Mouse (Mus musculus): ENCODE measurements at regions not wholly inside any gene's neighbourhood (a gene's known extent, or its start where the extent isn't known, plus 50 kb on each side); places are given as distances from the start of the nearest gene placed in this dataset.

- Histone ChIP-seq H3K79me2 (ENCODE audit: control insufficient read depth, insufficient read depth) (no peaks in the 10 kb centered on the region), H3K4me2 (ENCODE audit: low read depth) (peak overlapping the region; percentile 57), H3K36me3 (ENCODE audit: control insufficient read depth, insufficient read depth) (no peaks in the 10 kb centered on the region), H3K4me3 (no peak overlapping the region), H3ac (ENCODE audit: control insufficient read depth, insufficient read length) (no peak overlapping the region), H3K27me3 (ENCODE audit: control insufficient read depth, insufficient read depth, insufficient read length) (no peaks in the 10 kb centered on the region)
- TF ChIP-seq MYOD1 (IDR thresholded peaks at IDR 0.05; ENCODE audit: control insufficient read depth in 1 of 3, insufficient read length in 2 of 3, low read depth in 2 of 3) (no peak), TCF12 (IDR thresholded peaks at IDR 0.05; ENCODE audit: insufficient read depth, poor library complexity, severe bottlenecking) (no peak), CEBPB (IDR thresholded peaks at IDR 0.05; ENCODE audit: insufficient read depth, poor library complexity, severe bottlenecking) (peak; percentile 92), POLR2AphosphoS2 (IDR thresholded peaks at IDR 0.05; ENCODE audit: insufficient read length, low read depth) (no peak), TCF3 (IDR thresholded peaks at IDR 0.05; ENCODE audit: insufficient read length, low read depth) (no peak)
Measured at GRCm38 (mm10) chr4:105641582-105641981, 148.1 kb upstream of the Gm12728 start.

GRCm38 (mm10) chr4:105648820-105649446, 140.7 kb upstream of the Gm12728 start:
- Histone ChIP-seq H3K79me2 (ENCODE audit: control insufficient read depth, insufficient read depth) (no peaks in the 10 kb centered on the region), H3K36me3 (ENCODE audit: control insufficient read depth, insufficient read depth) (no peaks in the 10 kb centered on the region), H3ac (ENCODE audit: control insufficient read depth, insufficient read length) (no peak overlapping the region), H3K4me2 (ENCODE audit: low read depth) (no peak overlapping the region), H3K27me3 (ENCODE audit: control insufficient read depth, insufficient read depth, insufficient read length) (no peaks in the 10 kb centered on the region), H3K4me3 (no peak overlapping the region)
- TF ChIP-seq E2F4 (IDR thresholded peaks at IDR 0.05; ENCODE audit: insufficient read depth) (no peak), SRF (IDR thresholded peaks at IDR 0.05; ENCODE audit: control insufficient read depth, insufficient read length, low read depth) (no peak)

GRCm38 (mm10) chr4:105649447-105649833, 140.2 kb upstream of the Gm12728 start:
- TF ChIP-seq USF1 (IDR thresholded peaks at IDR 0.05; ENCODE audit: low read depth) = no peak
- no peak for TF ChIP-seq REST (IDR thresholded peaks at IDR 0.05; ENCODE audit: insufficient read depth, insufficient read length)
- TF ChIP-seq MYOD1 (IDR thresholded peaks at IDR 0.05; ENCODE audit: control insufficient read depth in 1 of 3, insufficient read length in 2 of 3, low read depth in 2 of 3) = no peak
- no peak for TF ChIP-seq CEBPB (IDR thresholded peaks at IDR 0.05; ENCODE audit: insufficient read depth, poor library complexity, severe bottlenecking)
- TF ChIP-seq MAX (IDR thresholded peaks at IDR 0.05; ENCODE audit: low read depth) = no peak
- no peak for TF ChIP-seq POLR2AphosphoS2 (IDR thresholded peaks at IDR 0.05; ENCODE audit: insufficient read length, low read depth)
- no peak for TF ChIP-seq POLR2A (IDR thresholded peaks at IDR 0.05; ENCODE audit: insufficient read length, low read depth)
- no peak for TF ChIP-seq E2F4 (IDR thresholded peaks at IDR 0.05; ENCODE audit: insufficient read depth)
- TF ChIP-seq MYOG (IDR thresholded peaks at IDR 0.05; ENCODE audit: control insufficient read depth in 1 of 3, insufficient read depth in 1 of 3, insufficient read length in 2 of 3, low read depth in 2 of 3) = no peak
- no peak overlapping the region for H3K4me3 ChIP-seq
- H3K36me3 ChIP-seq (ENCODE audit: control insufficient read depth, insufficient read depth) = no peaks in the 10 kb centered on the region
- no peaks in the 10 kb centered on the region for H3K27me3 ChIP-seq (ENCODE audit: control insufficient read depth, insufficient read depth, insufficient read length)
- no peaks in the 10 kb centered on the region for H3K79me2 ChIP-seq (ENCODE audit: control insufficient read depth, insufficient read depth)
- no peak overlapping the region for H3K4me2 ChIP-seq (ENCODE audit: low read depth)
- no peak overlapping the region for H3ac ChIP-seq (ENCODE audit: control insufficient read depth, insufficient read length)

GRCm38 (mm10) chr4:105656071-105656655, 133.5 kb upstream of the Gm12728 start:
- no peak for TF ChIP-seq POLR2AphosphoS2 (IDR thresholded peaks at IDR 0.05; ENCODE audit: insufficient read length, low read depth)
- TF ChIP-seq TCF3 (IDR thresholded peaks at IDR 0.05; ENCODE audit: insufficient read length, low read depth) = no peak
- Histone ChIP-seq H3K36me3 (ENCODE audit: control insufficient read depth, insufficient read depth) (no peaks in the 10 kb centered on the region), H3K4me2 (ENCODE audit: low read depth) (no peak overlapping the region), H3K4me3 (no peak overlapping the region), H3K27me3 (ENCODE audit: control insufficient read depth, insufficient read depth, insufficient read length) (no peaks in the 10 kb centered on the region), H3ac (ENCODE audit: control insufficient read depth, insufficient read length) (no peak overlapping the region), H3K79me2 (ENCODE audit: control insufficient read depth, insufficient read depth) (no peaks in the 10 kb centered on the region)

- H3K36me3 ChIP-seq (ENCODE audit: control insufficient read depth, insufficient read depth) = no peaks in the 10 kb centered on the region
- no peaks in the 10 kb centered on the region for H3K27me3 ChIP-seq (ENCODE audit: control insufficient read depth, insufficient read depth, insufficient read length)
- no peak overlapping the region for H3K4me3 ChIP-seq
- H3K79me2 ChIP-seq (ENCODE audit: control insufficient read depth, insufficient read depth) = no peaks in the 10 kb centered on the region
- no peak overlapping the region for H3ac ChIP-seq (ENCODE audit: control insufficient read depth, insufficient read length)
- TF ChIP-seq USF1 (IDR thresholded peaks at IDR 0.05; ENCODE audit: low read depth) (no peak), MYOG (IDR thresholded peaks at IDR 0.05; ENCODE audit: control insufficient read depth in 1 of 3, insufficient read depth in 1 of 3, insufficient read length in 2 of 3, low read depth in 2 of 3) (no peak), REST (IDR thresholded peaks at IDR 0.05; ENCODE audit: insufficient read depth, insufficient read length) (no peak), MAX (IDR thresholded peaks at IDR 0.05; ENCODE audit: low read depth) (no peak), CEBPB (IDR thresholded peaks at IDR 0.05; ENCODE audit: insufficient read depth, poor library complexity, severe bottlenecking) (no peak), TCF3 (IDR thresholded peaks at IDR 0.05; ENCODE audit: insufficient read length, low read depth) (no peak), POLR2AphosphoS2 (IDR thresholded peaks at IDR 0.05; ENCODE audit: insufficient read length, low read depth) (no peak), SRF (IDR thresholded peaks at IDR 0.05; ENCODE audit: control insufficient read depth, insufficient read length, low read depth) (no peak), MYOD1 (IDR thresholded peaks at IDR 0.05; ENCODE audit: control insufficient read depth in 1 of 3, insufficient read length in 2 of 3, low read depth in 2 of 3) (no peak), TCF12 (IDR thresholded peaks at IDR 0.05; ENCODE audit: insufficient read depth, poor library complexity, severe bottlenecking) (no peak), POLR2A (IDR thresholded peaks at IDR 0.05; ENCODE audit: insufficient read length, low read depth) (no peak), E2F4 (IDR thresholded peaks at IDR 0.05; ENCODE audit: insufficient read depth) (no peak)
- no peak overlapping the region for H3K4me2 ChIP-seq (ENCODE audit: low read depth)
Measured at GRCm38 (mm10) chr4:105658581-105658980, 131.1 kb upstream of the Gm12728 start.

Measured in myocyte (in vitro differentiated cells).